Mouse (Mus musculus): ENCODE measurements around the gene Kif4. TPM values are rescaled to one million over a fixed set of nuclear protein-coding genes. Genes with fewer than 3 reads are reported as not detected.

Gene Kif4
- polyA plus RNA-seq (2015; fragmentation: Nextera tagmentation; extraction: Ambion mirVana), result 22.8 and 25.5 TPM in 2 replicates

DNA sequence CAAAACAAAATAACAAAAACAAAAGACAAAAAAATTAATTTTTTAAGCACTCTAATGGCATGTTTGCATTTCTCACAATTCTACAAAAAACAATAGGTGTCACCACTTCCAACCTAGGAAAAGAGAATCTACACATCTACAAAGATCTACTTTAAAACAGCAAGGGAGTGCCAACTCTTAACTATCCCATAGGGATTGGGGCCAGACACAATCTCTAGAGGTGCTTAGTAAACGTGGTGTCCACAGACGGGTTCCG, at the start of gene Kif4:
Gene Kif4 (plus strand): TSS at position 192 of the 256 bp plus-strand sequence.
- H3K4me2 ChIP-seq (ENCODE audit: low read depth, low read length), result peak within 1 kb of the TSS; percentile 69
- H3K9ac ChIP-seq (ENCODE audit: low read length), result peak within 1 kb of the TSS; percentile 77
- H3K27ac ChIP-seq (ENCODE audit: low read length), result peak within 1 kb of the TSS; percentile 46; the same call in 1 of the 2 replicates
- H3K36me3 ChIP-seq (ENCODE audit: control insufficient read depth, insufficient read depth, low read length), result no peaks in the 10 kb centered on the region
- no peaks in the 10 kb centered on the region for H3K27me3 ChIP-seq (ENCODE audit: control insufficient read depth, insufficient read depth, low read length)
- 24% methylated on average over 3 of the region's 3 CpGs for WGBS
- no peaks in the 10 kb centered on the region for H3K9me3 ChIP-seq (replicated peaks; ENCODE audit: control insufficient read depth, low read length)
- H3K4me1 ChIP-seq (ENCODE audit: control insufficient read depth, insufficient read depth, low read length), result no peaks in the 10 kb centered on the region
- peak within 1 kb of the TSS; percentile 55 for H3K4me3 ChIP-seq (replicated peaks; ENCODE audit: low read length)
- ATAC-seq (ENCODE audit: insufficient read depth, low FRiP score), result no peak

DNA sequence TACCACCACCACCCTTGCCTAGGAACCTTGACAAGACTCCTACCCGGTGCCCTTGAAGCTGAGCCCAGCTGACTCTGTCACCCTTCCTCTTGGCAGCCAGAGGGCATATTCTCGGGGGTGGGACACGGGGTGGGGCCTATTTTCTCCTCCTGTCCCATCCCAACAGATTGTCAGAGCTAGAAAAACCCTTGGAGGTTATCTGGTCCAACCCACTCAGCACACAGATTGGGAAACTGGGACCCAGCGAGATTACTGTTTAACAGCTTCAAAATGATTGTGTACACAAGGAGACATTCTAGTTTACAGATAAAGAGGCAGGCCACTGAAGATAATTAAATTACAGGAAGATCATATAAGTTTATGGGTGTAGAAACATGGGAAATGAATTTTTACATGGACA, 30.7 kb upstream of the Kif4 start, which contains the start of gene P2ry4:
Gene P2ry4 (minus strand): TSS at position 79 of the 400 bp plus-strand sequence.
- no peak for ATAC-seq (ENCODE audit: insufficient read depth, low FRiP score)
- no peaks in the 10 kb centered on the region for H3K36me3 ChIP-seq (ENCODE audit: control insufficient read depth, insufficient read depth, low read length)
- no peak within 1 kb of the TSS for H3K4me2 ChIP-seq (ENCODE audit: low read depth, low read length)
- peaks cover 11% of the 10 kb centered on the region; the same call in 1 of the 2 replicates for H3K27me3 ChIP-seq (ENCODE audit: control insufficient read depth, insufficient read depth, low read length)
- H3K9ac ChIP-seq (ENCODE audit: low read length), result no peak within 1 kb of the TSS
- no peaks in the 10 kb centered on the region for H3K9me3 ChIP-seq (replicated peaks; ENCODE audit: control insufficient read depth, low read length)
- H3K4me3 ChIP-seq (replicated peaks; ENCODE audit: low read length), result no peak within 1 kb of the TSS
- WGBS, result 51% methylated on average over 4 of the region's 4 CpGs
- no peaks in the 10 kb centered on the region for H3K4me1 ChIP-seq (ENCODE audit: control insufficient read depth, insufficient read depth, low read length)
- no peak within 1 kb of the TSS for H3K27ac ChIP-seq (ENCODE audit: low read length)

DNA sequence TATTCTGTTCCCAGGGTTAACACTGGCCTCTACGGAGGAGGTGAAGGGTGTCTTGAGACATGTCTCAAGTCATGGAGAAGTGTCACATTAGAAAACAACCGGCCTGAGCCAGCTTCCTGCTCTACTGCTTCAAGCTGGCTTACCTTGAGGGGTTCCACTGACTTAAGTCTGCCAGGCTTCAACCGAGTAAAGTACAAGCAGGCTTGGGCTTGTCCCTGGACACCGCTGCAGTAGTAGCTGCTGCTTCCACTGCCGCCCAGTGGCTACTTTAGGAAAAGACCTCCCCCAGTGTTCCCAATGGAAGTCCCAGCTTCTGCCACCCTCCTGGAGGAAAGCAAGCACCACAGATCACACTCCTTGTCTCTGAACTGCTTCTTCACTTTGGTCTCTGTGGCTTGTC, 28.1 kb upstream of the Kif4 start:
- ATAC-seq (ENCODE audit: insufficient read depth, low FRiP score), result no peak
- no peak overlapping the region for H3K27ac ChIP-seq (ENCODE audit: low read length)
- no peaks in the 10 kb centered on the region for H3K9me3 ChIP-seq (replicated peaks; ENCODE audit: control insufficient read depth, low read length)
- no peak overlapping the region for H3K4me3 ChIP-seq (replicated peaks; ENCODE audit: low read length)
- peaks cover 12% of the 10 kb centered on the region; the same call in 1 of the 2 replicates for H3K27me3 ChIP-seq (ENCODE audit: control insufficient read depth, insufficient read depth, low read length)
- no peaks in the 10 kb centered on the region for H3K36me3 ChIP-seq (ENCODE audit: control insufficient read depth, insufficient read depth, low read length)
- H3K4me2 ChIP-seq (ENCODE audit: low read depth, low read length), result no peak overlapping the region
- WGBS, result 16% methylated on average over 5 of the region's 5 CpGs
- H3K4me1 ChIP-seq (ENCODE audit: control insufficient read depth, insufficient read depth, low read length), result no peaks in the 10 kb centered on the region
- no peak overlapping the region for H3K9ac ChIP-seq (ENCODE audit: low read length)

DNA sequence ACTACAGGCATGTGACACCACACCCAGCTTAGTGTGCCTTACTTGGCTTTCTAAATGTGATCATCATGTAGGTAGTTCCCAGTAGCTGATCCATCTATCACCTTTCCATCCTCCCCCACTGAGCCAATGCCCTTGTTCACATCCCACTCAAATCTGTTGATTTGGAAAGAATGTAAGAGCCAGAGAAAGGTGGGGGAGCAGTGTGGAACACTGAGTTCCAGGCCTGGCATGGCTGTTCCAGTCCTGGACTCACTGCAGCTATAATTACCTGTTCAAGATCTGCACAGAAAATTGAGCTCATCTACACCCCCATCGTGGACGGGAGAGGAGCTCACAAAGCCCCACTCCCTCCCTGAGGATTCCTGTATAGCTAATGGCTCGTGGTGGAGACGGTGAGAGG, 25.8 kb upstream of the Kif4 start:
- Histone ChIP-seq H3K27ac (ENCODE audit: low read length) (no peak overlapping the region), H3K9me3 (replicated peaks; ENCODE audit: control insufficient read depth, low read length) (no peaks in the 10 kb centered on the region), H3K4me1 (ENCODE audit: control insufficient read depth, insufficient read depth, low read length) (no peaks in the 10 kb centered on the region), H3K4me2 (ENCODE audit: low read depth, low read length) (no peak overlapping the region), H3K27me3 (ENCODE audit: control insufficient read depth, insufficient read depth, low read length) (peaks cover 5% of the 10 kb centered on the region; the same call in 1 of the 2 replicates), H3K4me3 (replicated peaks; ENCODE audit: low read length) (no peak overlapping the region), H3K9ac (ENCODE audit: low read length) (no peak overlapping the region), H3K36me3 (ENCODE audit: control insufficient read depth, insufficient read depth, low read length) (no peaks in the 10 kb centered on the region)
- no peak for ATAC-seq (ENCODE audit: insufficient read depth, low FRiP score)
- 64% methylated on average over 4 of the region's 4 CpGs for WGBS

DNA sequence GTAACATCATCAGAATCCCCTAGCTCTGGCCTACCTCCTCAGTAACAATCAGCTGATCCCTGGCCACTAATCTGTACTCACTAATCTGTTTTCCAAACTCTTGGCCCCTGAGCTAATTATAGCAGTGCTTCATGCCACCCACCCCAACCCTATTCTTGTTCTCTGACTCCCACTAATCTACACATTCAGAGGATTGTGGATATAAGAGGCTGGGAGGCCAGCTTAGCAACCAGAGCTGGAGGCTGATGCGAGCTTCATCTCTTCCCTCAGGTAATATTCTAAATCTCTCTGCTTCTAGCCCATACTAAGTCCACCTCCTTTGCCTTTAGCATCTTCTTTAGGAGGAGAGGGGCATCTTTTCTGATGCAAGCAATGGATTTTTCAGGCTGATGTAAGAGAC, 20.2 kb upstream of the Kif4 start, which contains the start of gene Arr3:
Gene Arr3 (plus strand): TSS at position 184 of the 400 bp plus-strand sequence.
- WGBS, result 85% methylated on average over 1 of the region's 1 CpGs
- Histone ChIP-seq H3K9me3 (replicated peaks; ENCODE audit: control insufficient read depth, low read length) (no peaks in the 10 kb centered on the region), H3K27ac (ENCODE audit: low read length) (no peak within 1 kb of the TSS), H3K4me2 (ENCODE audit: low read depth, low read length) (no peak within 1 kb of the TSS), H3K4me1 (ENCODE audit: control insufficient read depth, insufficient read depth, low read length) (no peaks in the 10 kb centered on the region), H3K27me3 (ENCODE audit: control insufficient read depth, insufficient read depth, low read length) (peaks cover 4% of the 10 kb centered on the region; the same call in 1 of the 2 replicates), H3K4me3 (replicated peaks; ENCODE audit: low read length) (no peak within 1 kb of the TSS), H3K9ac (ENCODE audit: low read length) (no peak within 1 kb of the TSS), H3K36me3 (ENCODE audit: control insufficient read depth, insufficient read depth, low read length) (no peaks in the 10 kb centered on the region)
- no peak for ATAC-seq (ENCODE audit: insufficient read depth, low FRiP score)

DNA sequence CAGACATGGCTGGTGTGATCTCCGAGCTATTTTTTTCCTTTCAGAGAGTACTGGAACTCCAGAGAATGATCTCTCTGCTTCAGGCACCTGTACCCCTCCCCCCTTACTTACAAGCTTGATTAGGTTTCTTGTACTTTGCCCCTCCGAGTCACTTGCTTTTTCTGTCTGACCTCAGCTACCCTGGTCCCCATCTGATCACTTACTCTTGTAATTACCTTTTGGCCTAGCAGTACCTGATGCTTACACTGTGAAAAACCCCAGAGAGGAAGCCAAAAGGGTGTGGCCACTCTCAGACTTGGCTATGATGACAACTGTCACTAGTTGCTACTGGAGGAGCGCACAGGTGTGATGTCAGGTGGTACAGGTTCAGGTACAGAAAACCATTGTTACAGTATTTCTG, 7.0 kb upstream of the Kif4 start:
- Histone ChIP-seq H3K9ac (ENCODE audit: low read length) (no peak overlapping the region), H3K36me3 (ENCODE audit: control insufficient read depth, insufficient read depth, low read length) (no peaks in the 10 kb centered on the region), H3K4me1 (ENCODE audit: control insufficient read depth, insufficient read depth, low read length) (no peaks in the 10 kb centered on the region), H3K27me3 (ENCODE audit: control insufficient read depth, insufficient read depth, low read length) (no peaks in the 10 kb centered on the region), H3K27ac (ENCODE audit: low read length) (no peak overlapping the region), H3K9me3 (replicated peaks; ENCODE audit: control insufficient read depth, low read length) (no peaks in the 10 kb centered on the region), H3K4me3 (replicated peaks; ENCODE audit: low read length) (no peak overlapping the region), H3K4me2 (ENCODE audit: low read depth, low read length) (no peak overlapping the region)
- WGBS, result 51% methylated on average over 3 of the region's 3 CpGs
- no peak; the same call in 1 of the 2 replicates for ATAC-seq (ENCODE audit: insufficient read depth, low FRiP score)

DNA sequence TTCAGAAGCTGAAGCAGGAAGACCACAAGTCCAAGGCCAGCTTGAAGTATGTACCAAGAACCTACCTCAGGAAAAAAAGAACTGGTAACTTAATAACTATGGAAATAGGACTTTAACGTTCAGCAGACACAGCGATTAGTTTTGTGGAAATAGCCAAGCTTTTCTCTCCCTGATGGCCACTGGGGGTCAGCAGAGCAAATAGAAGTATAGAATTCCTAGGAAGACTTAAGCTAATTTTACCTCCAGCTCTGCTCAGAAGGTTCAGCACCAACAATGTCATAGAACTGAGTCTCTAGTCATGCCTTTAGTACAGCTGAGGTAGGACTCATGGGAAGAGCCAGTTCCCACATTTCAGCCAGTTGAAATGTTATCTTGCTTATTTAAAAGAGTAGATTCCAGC, 4.2 kb upstream of the Kif4 start:
- Histone ChIP-seq H3K36me3 (ENCODE audit: control insufficient read depth, insufficient read depth, low read length) (no peaks in the 10 kb centered on the region), H3K27ac (ENCODE audit: low read length) (no peak overlapping the region), H3K27me3 (ENCODE audit: control insufficient read depth, insufficient read depth, low read length) (no peaks in the 10 kb centered on the region), H3K4me2 (ENCODE audit: low read depth, low read length) (no peak overlapping the region), H3K4me1 (ENCODE audit: control insufficient read depth, insufficient read depth, low read length) (no peaks in the 10 kb centered on the region), H3K9ac (ENCODE audit: low read length) (no peak overlapping the region), H3K9me3 (replicated peaks; ENCODE audit: control insufficient read depth, low read length) (no peaks in the 10 kb centered on the region), H3K4me3 (replicated peaks; ENCODE audit: low read length) (no peak overlapping the region)
- 64% methylated on average over 2 of the region's 2 CpGs for WGBS
- ATAC-seq (ENCODE audit: insufficient read depth, low FRiP score), result no peak

DNA sequence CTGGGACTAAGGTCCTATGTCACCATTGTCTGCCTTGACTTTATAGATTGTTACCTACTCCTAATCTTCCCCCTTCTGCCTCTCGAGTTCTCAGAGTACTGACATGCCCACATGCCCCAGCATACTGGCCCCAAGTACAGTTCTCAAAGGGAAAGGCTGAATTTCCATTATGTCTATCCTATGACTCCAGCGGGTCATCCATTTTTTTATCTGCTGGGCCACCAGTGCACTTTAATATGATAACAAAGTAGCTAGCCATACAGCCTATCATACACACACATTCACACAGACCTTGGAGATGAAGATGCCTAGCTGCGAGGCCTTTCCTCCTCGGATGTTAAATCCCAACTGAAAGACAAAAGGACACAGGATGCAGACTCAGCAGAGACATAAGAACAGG, 1.3 kb upstream of the Kif4 start:
- no peak overlapping the region for H3K9ac ChIP-seq (ENCODE audit: low read length)
- no peak for ATAC-seq (ENCODE audit: insufficient read depth, low FRiP score)
- H3K27ac ChIP-seq (ENCODE audit: low read length), result no peak overlapping the region
- H3K27me3 ChIP-seq (ENCODE audit: control insufficient read depth, insufficient read depth, low read length), result no peaks in the 10 kb centered on the region
- no peak overlapping the region for H3K4me3 ChIP-seq (replicated peaks; ENCODE audit: low read length)
- no peak overlapping the region for H3K4me2 ChIP-seq (ENCODE audit: low read depth, low read length)
- H3K9me3 ChIP-seq (replicated peaks; ENCODE audit: control insufficient read depth, low read length), result no peaks in the 10 kb centered on the region
- no peaks in the 10 kb centered on the region for H3K36me3 ChIP-seq (ENCODE audit: control insufficient read depth, insufficient read depth, low read length)
- 84% methylated on average over 4 of the region's 4 CpGs for WGBS
- H3K4me1 ChIP-seq (ENCODE audit: control insufficient read depth, insufficient read depth, low read length), result no peaks in the 10 kb centered on the region

DNA sequence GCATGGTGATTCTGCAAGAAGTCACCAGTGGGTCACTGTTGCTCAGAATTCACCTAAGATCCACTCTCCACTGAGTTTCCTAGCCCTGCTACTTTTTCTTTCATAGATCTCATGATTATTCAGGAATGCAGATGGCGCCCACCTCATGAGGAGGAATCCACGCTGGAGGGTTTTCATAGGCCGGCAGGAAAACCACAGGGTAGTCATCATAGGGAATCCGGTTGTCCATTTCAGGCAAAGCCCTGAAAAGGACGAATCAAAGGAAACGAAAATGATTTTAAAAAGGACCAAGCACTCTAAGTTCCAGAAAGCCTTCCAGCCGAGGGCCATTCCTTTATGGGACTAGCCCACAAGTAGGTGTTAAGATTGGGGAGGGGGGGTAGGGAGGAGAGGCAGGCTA, 391 bp upstream of the Kif4 start:
- no peak overlapping the region for H3K27ac ChIP-seq (ENCODE audit: low read length)
- peak overlapping the region; percentile 62 for H3K4me2 ChIP-seq (ENCODE audit: low read depth, low read length)
- no peaks in the 10 kb centered on the region for H3K9me3 ChIP-seq (replicated peaks; ENCODE audit: control insufficient read depth, low read length)
- peak overlapping the region; percentile 77 for H3K9ac ChIP-seq (ENCODE audit: low read length)
- no peaks in the 10 kb centered on the region for H3K36me3 ChIP-seq (ENCODE audit: control insufficient read depth, insufficient read depth, low read length)
- 33% methylated on average over 7 of the region's 7 CpGs for WGBS
- no peaks in the 10 kb centered on the region for H3K27me3 ChIP-seq (ENCODE audit: control insufficient read depth, insufficient read depth, low read length)
- no peaks in the 10 kb centered on the region for H3K4me1 ChIP-seq (ENCODE audit: control insufficient read depth, insufficient read depth, low read length)
- no peak for ATAC-seq (ENCODE audit: insufficient read depth, low FRiP score)
- peak overlapping the region; percentile 55 for H3K4me3 ChIP-seq (replicated peaks; ENCODE audit: low read length)

Measured in stomach, embryonic 16.5 days (tissue).